Mouse (Mus musculus) C2C12 (cell line): ENCODE results near the gene Mrpl40. TPM values are rescaled to one million over a fixed set of nuclear protein-coding genes. Genes with fewer than 3 reads are reported as not detected.

ENCODE experiments used
- H3K27me3 ChIP-seq: one replicate; pipeline ENCODE4 v1.6.1; 2011; ENCODE audit not compliant: control insufficient read depth, insufficient read depth, insufficient read length
- H3K36me3 ChIP-seq: one replicate; pipeline ENCODE4 v1.6.1; 2011; ENCODE audit not compliant: control insufficient read depth, insufficient read depth
- H3K4me3 ChIP-seq: one replicate; pipeline ENCODE4 v1.5.1; 2011; ENCODE audit warnings: mild to moderate bottlenecking, control low read depth; ENCODE audit not compliant: poor library complexity, insufficient read depth, severe bottlenecking
- H3K79me2 ChIP-seq: one replicate; pipeline ENCODE4 v1.6.1; 2011; ENCODE audit not compliant: control insufficient read depth, insufficient read depth
- H3K79me3 ChIP-seq: one replicate; pipeline ENCODE4 v1.6.1; 2011; ENCODE audit warnings: low read depth, control low read depth
- H3ac ChIP-seq: one replicate; pipeline ENCODE3; 2011; ENCODE audit warnings: low read depth; ENCODE audit not compliant: control insufficient read depth, insufficient read length
- CEBPB ChIP-seq: IDR thresholded peaks from one replicate; pipeline ENCODE4 v1.6.1; 2011; ENCODE audit warnings: low read depth, mild to moderate bottlenecking, control low read depth, moderate library complexity
- CTCF ChIP-seq: IDR thresholded peaks from one replicate; pipeline ENCODE4 v1.5.1; 2011; ENCODE audit not compliant: control insufficient read depth, insufficient read depth, insufficient read length
- FOSL1 ChIP-seq: IDR thresholded peaks from one replicate; pipeline ENCODE4 v1.8.0; 2011; ENCODE audit warnings: mild to moderate bottlenecking, low read length; ENCODE audit not compliant: poor library complexity, insufficient read depth, severe bottlenecking
- MAX ChIP-seq: IDR thresholded peaks from one replicate; pipeline ENCODE4 v1.6.1; 2011; ENCODE audit warnings: mild to moderate bottlenecking, control low read depth
- MYOD1 ChIP-seq: IDR thresholded peaks from one replicate; pipeline ENCODE4 v1.6.1; 2011; ENCODE audit warnings: low read depth; ENCODE audit not compliant: control insufficient read depth, insufficient read length
- MYOG ChIP-seq: IDR thresholded peaks from one replicate; pipeline ENCODE4 v1.6.1; 2011; ENCODE audit not compliant: control insufficient read depth, insufficient read length; ENCODE audit errors: extremely low read depth
- USF1 ChIP-seq: IDR thresholded peaks from one replicate; pipeline ENCODE4 v1.6.1; 2011; ENCODE audit warnings: low read depth, mild to moderate bottlenecking, control low read depth, moderate library complexity
- polyA plus RNA-seq: library from polyadenylated mRNA; unstranded; fragments of >200 nt; fragmentation: generic; extraction: Trizol; gene quantifications from one replicate; pipeline ENCODE4 v1.2.1, GENCODE M21; 2012; ENCODE audit warnings: missing spikeins

The Mrpl40 gene
- polyA plus RNA-seq, 1 experiment, result 62.7 TPM

GRCm38 (mm10) chr16:18836073-18836467, 40.6 kb downstream of the Mrpl40 start:
- no peaks in the 10 kb centered on the region for H3K27me3 ChIP-seq
- H3ac ChIP-seq, result no peak overlapping the region
- no peak overlapping the region for H3K4me3 ChIP-seq
- no peaks in the 10 kb centered on the region for H3K79me3 ChIP-seq
- TF ChIP-seq MYOG (no peak), CEBPB (no peak), MYOD1 (no peak), USF1 (no peak), FOSL1 (no peak), MAX (no peak), CTCF (no peak)
- no peaks in the 10 kb centered on the region for H3K79me2 ChIP-seq
- peaks cover 40% of the 10 kb centered on the region for H3K36me3 ChIP-seq

- no peak overlapping the region for H3ac ChIP-seq
- peaks cover 64% of the 10 kb centered on the region for H3K36me3 ChIP-seq
- no peaks in the 10 kb centered on the region for H3K27me3 ChIP-seq
- no peak overlapping the region for H3K4me3 ChIP-seq
- H3K79me3 ChIP-seq, result no peaks in the 10 kb centered on the region
- no peaks in the 10 kb centered on the region for H3K79me2 ChIP-seq
- TF ChIP-seq CEBPB (no peak), MYOD1 (no peak), CTCF (no peak), MYOG (no peak), USF1 (no peak), MAX (no peak), FOSL1 (no peak)
These were observed 43.2 kb downstream of the Mrpl40 start for GRCm38 (mm10) chr16:18833486-18833885.

GRCm38 (mm10) chr16:18829102-18829501, 47.6 kb downstream of the Mrpl40 start:
- H3K4me3 ChIP-seq, result no peak overlapping the region
- TF ChIP-seq MAX (no peak), MYOG (no peak), CTCF (no peak), MYOD1 (no peak), USF1 (no peak), FOSL1 (no peak), CEBPB (no peak)
- H3K79me2 ChIP-seq, result no peaks in the 10 kb centered on the region
- H3K27me3 ChIP-seq, result no peaks in the 10 kb centered on the region
- no peaks in the 10 kb centered on the region for H3K79me3 ChIP-seq
- H3ac ChIP-seq, result no peak overlapping the region
- H3K36me3 ChIP-seq, result peaks cover 89% of the 10 kb centered on the region

GRCm38 (mm10) chr16:18828630-18829029, 48.0 kb downstream of the Mrpl40 start:
- peaks cover 89% of the 10 kb centered on the region for H3K36me3 ChIP-seq
- H3K4me3 ChIP-seq, result no peak overlapping the region
- H3K79me3 ChIP-seq, result no peaks in the 10 kb centered on the region
- TF ChIP-seq MYOD1, result no peak
- TF ChIP-seq MYOG, result no peak
- no peak for TF ChIP-seq MAX
- TF ChIP-seq CEBPB, result no peak
- no peak for TF ChIP-seq FOSL1
- H3ac ChIP-seq, result no peak overlapping the region
- no peaks in the 10 kb centered on the region for H3K79me2 ChIP-seq
- no peaks in the 10 kb centered on the region for H3K27me3 ChIP-seq

GRCm38 (mm10) chr16:18822925-18823324, 53.7 kb downstream of the Mrpl40 start:
- peaks cover 98% of the 10 kb centered on the region for H3K36me3 ChIP-seq
- TF ChIP-seq MAX (no peak), CEBPB (no peak), MYOG (no peak), FOSL1 (no peak), CTCF (no peak), USF1 (no peak), MYOD1 (no peak)
- H3ac ChIP-seq, result no peak overlapping the region
- H3K79me2 ChIP-seq, result no peaks in the 10 kb centered on the region
- no peaks in the 10 kb centered on the region for H3K27me3 ChIP-seq
- H3K4me3 ChIP-seq, result no peak overlapping the region
- no peaks in the 10 kb centered on the region for H3K79me3 ChIP-seq

- no peaks in the 10 kb centered on the region for H3K27me3 ChIP-seq
- H3K79me3 ChIP-seq, result no peaks in the 10 kb centered on the region
- no peak overlapping the region for H3ac ChIP-seq
- no peak for TF ChIP-seq FOSL1
- TF ChIP-seq CEBPB, result no peak
- TF ChIP-seq USF1, result no peak
- no peak for TF ChIP-seq CTCF
- no peak for TF ChIP-seq MAX
- no peak for TF ChIP-seq MYOG
- TF ChIP-seq MYOD1, result no peak
- H3K4me3 ChIP-seq, result no peak overlapping the region
- H3K36me3 ChIP-seq, result peaks cover 98% of the 10 kb centered on the region
- H3K79me2 ChIP-seq, result no peaks in the 10 kb centered on the region
These were observed 54.3 kb downstream of the Mrpl40 start for GRCm38 (mm10) chr16:18822356-18822755.

Other genes starting within 250 kb of the Mrpl40 start
- 74.2 TPM for gene Sept5, start 246.9 kb downstream of the Mrpl40 start, polyA plus RNA-seq
- gene Cldn5, start 100.0 kb downstream of the Mrpl40 start, polyA plus RNA-seq, result 0.02 TPM
- gene Ufd1, start 65.1 kb downstream of the Mrpl40 start, polyA plus RNA-seq, result 35.5 TPM
- 52.1 TPM for gene Cdc45, start 64.9 kb downstream of the Mrpl40 start, polyA plus RNA-seq
- gene 2510002D24Rik, start 40.3 kb downstream of the Mrpl40 start, polyA plus RNA-seq, result 1.5 TPM
- gene Gm28539, start 40.3 kb downstream of the Mrpl40 start, polyA plus RNA-seq, result not detected
- gene Hira, start 175 bp upstream of the Mrpl40 start, polyA plus RNA-seq, result 43.8 TPM